Mouse (Mus musculus): ENCODE results near the gene Gnaz. TPM values are rescaled to one million over a fixed set of nuclear protein-coding genes. Genes with fewer than 3 reads are reported as not detected.
"Not testable (repeated sequence)": the region's sequence is repeated elsewhere in the genome, so short reads cannot be mapped to it uniquely, and the experiment has no call there.

Gene Gnaz
- total RNA-seq, 2 experiments from 2014 or later: 106 to 108 TPM

DNA sequence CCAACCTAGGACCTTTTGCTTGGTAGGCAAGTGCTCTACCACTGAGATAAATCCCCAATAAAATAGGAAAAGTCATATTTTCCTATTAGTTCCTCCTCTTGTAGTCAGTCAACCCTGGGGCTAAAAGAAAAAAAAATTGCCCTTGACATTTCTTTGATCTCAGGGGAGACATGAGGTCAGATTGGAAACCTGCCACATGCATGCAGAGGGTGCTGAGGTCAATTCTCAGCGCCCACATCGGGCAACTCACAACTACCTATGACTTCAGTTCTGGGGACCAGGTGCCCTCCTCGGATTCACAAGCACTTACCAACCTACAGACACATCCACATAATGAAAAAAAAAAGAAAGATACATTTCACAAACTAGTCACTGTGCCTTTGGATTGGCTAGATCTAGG, 63.3 kb downstream of the Gnaz start:
- DNase-seq: no peak

DNA sequence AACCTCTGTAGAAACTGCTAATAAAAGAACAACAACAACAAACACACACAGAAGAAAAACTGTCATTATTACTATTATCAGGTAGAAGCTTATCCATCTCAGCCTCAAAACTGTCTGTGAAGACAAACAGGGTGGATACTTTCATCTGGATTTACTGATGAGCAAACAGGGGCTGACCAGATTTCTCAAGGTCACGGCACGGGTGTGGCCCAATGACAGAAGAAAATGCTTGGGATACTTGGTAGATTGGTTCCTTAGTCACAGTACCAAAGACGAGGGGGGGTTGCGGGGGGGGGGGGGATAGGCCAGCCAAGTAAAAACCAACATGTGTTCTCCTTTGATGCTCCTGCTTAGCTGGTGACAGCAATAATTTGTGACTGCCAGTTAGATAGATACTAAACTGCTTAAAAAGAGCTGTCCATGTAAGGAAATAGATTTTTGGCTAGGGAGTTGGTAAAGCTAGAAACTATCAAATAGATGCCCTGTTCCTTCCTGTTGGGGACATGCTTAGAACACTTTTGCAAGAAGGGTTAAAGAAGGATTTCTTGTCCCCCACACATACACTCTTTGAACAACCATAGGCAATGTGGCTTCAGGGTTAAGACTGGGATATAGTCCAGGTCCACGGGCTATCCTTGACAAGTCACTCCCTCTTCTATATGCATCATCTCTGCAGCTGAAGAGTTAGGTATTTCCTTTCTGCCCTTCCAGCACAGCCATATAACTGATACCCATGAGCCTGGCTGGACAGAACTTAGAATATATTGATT, 64.6 kb downstream of the Gnaz start:
- no peak for DNase-seq

DNA sequence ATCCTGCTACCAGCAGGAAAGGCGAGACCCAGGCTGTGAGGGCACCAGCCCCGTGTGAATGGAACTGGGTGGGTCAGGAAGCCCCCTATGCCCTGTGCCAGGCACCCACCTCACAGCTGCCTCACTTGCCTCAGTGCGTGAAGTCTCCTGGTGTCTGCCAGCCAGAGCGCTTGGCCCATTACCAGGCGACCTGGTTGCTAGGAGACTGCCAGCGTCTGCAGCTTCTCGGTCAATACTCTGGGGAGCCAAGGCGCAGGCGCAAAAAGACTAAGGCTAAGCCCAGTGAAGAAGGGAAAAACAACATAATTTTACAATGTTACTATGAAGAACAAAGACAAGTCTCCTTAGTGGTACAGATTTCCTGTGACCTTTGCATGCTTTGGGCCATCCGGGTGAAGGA, 65.4 kb downstream of the Gnaz start, which contains the start of gene Rsph14:
TSS of gene Rsph14 (minus strand) at position 192 of the 400 bp plus-strand sequence.
- DNase-seq: peak; percentile 82

DNA sequence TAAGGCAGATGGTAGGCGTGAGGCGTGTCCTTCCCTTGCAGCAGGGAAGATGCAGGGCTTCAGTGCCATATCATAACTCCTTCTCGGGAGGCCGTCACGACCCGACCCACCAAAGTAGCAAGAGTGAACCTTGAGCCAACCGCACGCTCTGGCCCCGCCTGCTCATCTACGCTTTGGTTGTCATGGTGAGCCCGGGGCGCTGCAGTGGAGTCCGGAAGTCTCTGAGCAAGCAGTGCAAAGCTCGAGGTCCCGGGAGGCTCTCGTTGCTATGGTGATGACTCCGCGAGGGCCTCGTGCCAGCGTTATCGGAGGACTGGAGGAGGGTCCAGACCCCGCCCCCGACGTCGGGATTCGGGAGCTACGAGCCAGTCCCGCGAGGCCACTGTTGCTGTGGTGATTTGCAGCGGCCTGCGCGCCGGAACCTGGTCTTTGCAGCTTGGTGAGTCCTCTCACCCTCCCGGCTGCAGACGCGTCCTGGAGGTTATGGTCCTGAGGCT, 70.0 kb downstream of the Gnaz start, which contains the start of gene Rab36:
TSS of gene Rab36 (plus strand) at position 176 of the 497 bp plus-strand sequence.
- peak; percentile 90 to 94 for DNase-seq

DNA sequence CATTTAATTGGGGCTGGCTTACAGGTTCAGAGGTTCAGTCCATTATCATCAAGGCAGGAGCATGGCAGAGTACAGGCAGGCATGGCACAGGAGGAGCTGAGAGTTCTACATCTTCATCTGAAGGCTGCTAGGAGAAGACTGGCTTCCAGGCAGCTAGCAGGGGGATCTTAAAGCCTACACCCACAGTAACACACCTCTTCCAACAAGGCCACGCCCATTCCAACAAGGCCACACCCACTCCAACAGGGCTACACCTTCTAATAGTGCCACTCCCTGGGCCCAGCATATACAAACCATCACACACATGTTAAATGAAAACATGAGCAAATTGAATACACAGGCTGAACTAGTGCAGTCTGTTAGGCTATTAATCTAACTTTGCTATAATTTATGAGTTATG, 75.1 kb downstream of the Gnaz start:
- not testable (repeated sequence) for DNase-seq

DNA sequence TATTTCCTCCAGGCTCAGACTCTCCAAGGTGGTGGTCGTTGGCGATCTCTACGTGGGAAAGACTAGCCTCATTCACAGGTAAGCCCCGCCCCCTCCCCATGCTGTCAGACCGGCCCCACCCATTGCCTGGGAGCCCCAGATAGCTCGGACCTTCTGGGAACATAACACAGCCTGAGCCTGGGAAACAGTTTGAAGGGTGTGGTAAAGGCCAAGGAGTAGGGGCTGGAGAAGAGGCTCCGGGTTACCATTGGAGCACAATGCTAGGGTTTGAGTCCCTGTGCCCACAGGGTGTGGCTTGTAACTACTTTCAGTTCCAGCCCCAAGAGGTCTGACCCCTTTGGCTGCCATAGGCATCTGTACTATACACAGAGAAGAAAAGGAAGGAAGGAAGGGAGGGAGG, 77.5 kb downstream of the Gnaz start:
- DNase-seq: no peak

DNA sequence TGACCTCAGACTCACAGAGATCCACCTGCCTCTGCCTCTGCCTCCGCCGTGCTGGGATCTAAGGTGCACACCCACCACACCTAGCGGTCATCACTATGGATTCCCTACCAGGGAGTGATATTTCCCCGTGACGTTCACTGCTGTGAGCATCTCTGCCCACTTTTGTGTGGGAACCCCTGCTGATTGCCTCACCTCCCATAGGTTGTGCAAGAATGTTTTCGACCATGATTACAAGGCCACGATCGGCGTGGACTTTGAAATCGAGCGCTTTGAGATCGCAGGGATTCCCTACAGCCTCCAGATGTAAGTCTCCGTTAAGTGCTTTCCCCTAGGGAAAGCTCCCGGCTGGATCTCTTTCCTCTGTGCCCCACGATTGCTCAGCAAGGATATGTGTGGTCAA, 78.9 kb downstream of the Gnaz start:
- DNase-seq: no peak

DNA sequence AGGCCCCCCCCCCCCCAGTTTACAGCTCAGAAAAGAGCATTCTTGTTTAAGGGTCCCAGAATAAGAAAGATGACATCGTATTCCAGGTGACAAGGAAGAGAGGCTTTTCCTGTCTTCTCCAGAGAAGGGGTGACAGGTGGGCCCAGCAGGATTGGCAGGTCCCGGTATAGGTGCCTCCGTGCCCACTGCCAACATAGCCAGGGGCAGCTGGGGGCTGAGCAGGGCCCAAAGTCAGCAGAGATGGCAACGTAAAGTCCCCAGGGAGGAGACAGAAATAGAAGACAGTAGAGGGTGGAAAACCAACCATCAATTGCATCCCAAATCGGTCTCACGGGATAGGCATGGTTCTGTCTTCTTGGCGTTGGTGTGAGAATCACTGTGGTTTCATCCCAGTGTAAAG, 81.7 kb downstream of the Gnaz start:
- no peak for DNase-seq

DNA sequence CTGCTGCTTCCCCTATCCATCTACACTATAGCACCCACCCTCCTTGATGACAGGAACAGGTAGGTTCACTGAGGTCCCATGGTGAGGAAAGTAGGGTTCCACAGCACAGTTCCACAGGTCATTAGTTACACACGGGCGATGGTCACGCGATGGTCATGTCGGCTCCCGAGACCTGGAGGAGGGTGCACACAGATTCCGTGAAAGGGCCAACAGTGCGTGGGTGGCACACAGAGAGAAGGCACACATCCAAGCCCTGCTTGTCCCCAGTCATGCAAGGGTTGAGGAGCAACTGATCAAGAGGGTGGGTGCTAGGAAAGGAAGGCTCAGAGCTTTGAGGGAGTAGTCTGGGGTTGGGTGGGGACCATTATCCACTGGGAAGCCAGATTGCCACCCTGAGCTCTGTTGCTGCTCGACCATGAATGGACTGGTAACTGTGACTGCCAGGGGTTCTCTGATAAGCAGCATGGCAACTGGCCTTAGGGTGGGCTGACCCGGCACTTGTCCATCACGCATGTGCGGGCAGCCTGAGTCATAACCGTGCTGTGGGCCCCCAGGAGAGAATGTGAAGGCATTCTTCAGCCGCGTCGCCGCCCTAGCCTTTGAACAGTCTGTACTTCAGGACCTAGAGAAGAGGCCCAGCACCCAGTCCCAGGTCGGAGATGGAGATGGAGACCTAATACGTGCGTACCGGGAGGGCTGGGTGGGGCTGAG, 84.5 kb downstream of the Gnaz start:
- DNase-seq: no peak

DNA sequence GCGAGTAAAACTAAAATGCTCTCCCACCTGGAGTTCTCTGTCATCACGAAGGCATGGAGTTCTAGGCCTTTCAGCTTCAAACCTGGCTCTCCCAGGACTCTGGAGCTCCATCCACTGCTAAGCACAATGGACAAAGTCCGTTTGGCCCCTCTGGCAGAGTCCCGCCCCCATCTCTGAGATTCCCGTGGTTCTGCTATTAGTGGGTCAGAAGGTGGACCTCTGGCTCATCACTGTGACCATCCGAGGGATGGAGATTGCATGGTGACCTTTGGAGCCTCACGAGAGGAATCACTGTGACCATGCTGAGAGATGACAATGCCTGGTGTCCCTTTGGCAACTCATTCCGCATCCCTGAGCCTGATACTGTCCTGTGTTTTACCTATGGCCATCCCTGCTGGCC, 85.9 kb downstream of the Gnaz start:
- DNase-seq: no peak

DNA sequence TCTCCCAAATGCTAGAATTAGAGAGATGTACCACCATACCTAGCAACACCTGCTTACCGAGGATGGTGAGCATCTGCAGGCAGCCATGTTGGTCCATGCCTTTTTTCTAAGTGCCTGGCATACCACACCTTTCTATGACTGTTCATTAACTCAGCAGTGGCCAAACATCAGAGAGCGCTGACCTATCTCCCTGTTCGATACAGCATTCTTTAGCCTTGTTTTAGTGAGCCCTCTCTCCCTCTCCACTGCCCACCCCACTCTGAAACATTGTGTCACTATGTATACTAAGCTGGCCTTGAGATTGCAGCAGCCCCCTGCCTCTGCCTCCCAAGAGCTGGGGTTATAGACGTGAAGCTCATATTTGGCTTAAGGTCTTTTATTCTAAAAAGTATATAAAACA, 86.7 kb downstream of the Gnaz start:
- DNase-seq: no peak

DNA sequence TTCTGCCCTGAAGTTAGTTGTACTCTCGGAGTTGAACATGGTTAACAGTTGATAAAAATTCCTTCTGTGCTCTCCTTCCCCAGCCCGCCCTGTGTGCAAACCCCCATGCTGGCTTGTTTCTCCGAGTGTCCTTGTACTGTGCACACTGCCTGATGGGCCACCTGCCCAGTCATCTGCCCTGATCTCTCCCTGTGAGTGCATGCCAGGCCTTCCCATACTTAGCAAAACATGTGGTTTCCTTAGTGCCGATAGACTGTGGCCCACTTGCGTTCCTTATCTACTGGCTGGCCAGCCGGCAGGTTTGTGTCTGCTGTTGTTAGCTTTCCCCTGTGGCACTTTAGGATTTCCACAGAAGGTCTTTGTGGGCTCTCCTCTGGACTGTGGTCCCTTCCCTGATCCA, 87.1 kb downstream of the Gnaz start:
- DNase-seq: no peak

DNA sequence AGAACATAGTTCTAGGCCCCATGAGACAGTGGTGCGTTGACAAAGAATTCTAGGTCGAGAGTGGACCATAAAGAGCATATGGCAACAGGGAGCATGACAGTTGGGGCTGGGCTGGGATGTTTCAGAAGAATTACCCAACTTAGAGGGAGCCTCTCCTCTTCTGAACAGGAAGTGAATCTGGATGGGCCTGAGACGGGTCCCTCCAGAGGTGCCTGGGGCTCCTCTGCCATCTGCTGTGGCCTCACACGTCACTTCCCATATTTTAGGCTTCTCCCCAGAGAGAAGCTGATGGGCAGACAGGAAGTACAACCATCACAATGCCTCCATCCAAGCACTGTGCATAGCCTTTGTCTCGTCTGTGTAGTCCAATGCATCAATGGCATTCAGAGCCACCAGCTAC, 88.7 kb downstream of the Gnaz start:
- no peak for DNase-seq

DNA sequence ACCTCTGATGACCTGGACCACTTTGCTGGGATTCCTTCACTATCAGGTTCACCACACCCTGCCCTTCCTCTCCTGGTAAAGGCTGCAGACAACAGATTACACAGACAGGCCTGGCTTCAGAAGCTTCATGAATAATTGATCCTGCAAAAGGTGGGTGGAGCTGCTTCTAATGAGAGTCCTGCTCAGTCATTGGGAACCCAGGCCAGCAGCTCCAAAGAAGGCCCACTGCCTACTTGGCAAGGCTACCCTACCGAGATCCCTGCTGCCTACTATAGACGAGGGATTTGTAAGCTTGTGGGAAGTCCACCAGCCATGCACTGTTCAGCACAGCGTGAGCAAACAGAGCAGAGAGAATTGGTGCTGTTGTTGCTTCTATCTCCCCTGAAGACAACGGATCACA, 89.3 kb downstream of the Gnaz start:
- peak; percentile 44 to 50 for DNase-seq

DNA sequence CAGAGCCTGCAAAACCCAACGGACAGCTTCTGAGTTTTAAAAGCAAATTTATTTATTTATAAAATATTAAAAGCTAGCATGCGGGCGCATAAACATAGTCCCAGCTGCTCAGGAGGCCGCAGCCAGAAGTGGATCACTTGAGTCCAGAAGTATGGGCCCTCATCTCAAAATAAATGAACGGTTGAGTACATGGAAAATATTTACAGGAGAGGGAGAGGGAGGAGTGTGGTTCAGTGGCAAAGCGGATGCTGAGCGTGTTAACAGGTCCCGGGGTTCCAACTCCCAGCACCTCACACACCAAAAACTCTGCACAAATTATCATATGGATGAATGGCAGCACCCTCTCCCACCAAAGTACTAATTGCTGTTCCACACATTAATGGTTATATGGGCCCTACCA, 91.4 kb downstream of the Gnaz start:
- DNase-seq: no peak

DNA sequence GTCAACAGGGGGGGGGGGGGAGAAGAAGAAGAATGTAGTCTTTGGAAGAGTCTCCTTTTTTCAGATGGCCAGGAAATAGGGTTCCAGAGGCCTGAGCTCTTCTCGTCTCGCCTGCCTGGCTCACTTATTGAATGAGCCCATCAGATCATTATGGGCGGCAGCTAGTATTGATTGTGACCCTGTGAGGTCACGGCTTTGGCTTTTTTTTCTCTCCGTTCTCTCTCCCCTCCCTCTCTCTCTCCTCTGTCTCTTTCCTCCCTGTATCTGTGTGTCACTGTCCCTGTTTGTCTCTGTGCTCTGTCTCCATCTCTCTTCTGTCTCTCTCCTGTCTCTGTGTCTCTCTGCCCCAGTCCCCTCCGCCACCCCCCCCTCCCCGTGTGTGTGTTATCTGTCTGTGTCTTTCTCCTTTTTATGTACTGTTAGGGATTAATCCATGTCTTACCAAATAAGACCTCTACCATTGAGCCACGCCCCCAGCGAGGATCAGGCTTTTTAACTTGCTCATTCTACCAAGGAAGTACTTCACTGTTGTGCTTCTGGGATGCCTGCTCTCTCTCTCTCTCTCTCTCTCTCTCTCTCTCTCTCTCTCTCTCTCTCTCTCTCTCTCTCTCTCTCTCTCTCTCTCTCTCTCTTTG, 91.9 kb downstream of the Gnaz start:
- no peak for DNase-seq

DNA sequence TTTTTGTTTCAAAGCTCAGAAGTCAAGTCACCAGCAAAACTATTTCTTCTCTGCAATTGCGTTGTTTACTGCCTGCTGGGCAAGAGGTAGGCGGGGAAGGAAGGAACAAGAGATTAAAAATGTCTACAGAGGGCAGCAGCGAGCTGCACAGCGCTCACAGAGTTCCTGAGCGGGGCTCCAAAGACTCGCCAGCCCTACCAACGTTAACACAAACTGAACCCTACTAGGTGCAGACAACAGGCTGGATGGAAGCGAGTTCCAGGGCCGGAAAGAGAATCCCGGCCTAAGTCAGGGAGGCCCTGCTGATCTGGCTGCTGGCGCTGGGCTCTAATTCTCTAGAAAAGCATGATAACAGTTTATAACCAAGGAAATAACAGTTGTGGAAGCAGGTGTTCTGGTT, 92.4 kb downstream of the Gnaz start:
- DNase-seq: peak; percentile 70 to 72

DNA sequence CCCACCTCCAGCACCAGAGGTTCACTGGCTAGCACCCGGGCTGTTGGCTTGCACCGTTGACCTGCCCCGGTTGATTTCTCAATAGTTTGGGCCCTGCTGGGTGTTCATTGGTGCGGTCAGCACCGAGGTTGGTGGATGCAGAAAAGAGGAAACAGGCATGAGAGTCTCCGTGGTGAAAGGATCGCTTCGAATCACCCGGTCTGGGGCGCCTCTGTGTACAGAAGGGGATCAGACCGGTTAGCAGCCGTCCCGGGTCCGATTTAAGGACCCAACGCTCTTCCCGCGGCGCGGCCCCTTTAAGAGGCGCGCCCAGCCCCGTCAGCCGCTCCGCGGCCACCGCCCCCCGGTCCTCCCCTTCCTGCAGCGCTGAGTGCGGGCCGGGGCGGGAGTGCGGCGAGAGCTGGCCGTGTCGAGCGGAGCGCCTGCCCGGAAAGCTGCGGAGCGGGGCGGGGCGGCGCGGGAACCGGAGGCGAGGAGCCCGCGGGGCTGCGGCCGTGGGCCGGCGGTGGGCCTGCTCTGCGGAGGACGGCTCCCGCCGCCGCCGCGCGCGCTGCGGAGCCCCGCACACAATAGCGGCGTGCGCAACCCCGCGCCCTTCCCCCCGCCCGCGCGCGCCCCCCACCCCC, 93.4 kb downstream of the Gnaz start, which contains the start of gene Bcr:
TSS of gene Bcr (plus strand) at position 376 of the 626 bp plus-strand sequence.
- peak; percentile 81 to 84 for DNase-seq

DNA sequence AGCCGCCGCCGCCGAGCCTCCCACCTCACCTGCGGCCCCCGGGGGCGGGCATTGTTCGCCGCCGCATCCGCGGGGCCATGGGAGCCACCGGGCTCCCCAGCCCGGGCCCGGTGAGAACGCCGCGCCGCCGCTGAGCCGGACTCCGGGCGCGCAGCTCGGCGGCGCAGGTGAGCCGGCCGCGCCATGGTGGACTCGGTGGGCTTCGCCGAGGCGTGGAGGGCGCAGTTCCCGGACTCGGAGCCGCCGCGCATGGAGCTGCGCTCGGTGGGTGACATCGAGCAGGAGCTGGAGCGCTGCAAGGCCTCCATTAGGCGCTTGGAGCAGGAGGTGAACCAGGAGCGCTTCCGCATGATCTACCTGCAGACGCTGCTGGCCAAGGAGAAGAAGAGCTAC, 93.9 kb downstream of the Gnaz start:
- DNase-seq: peak in 1 of 2 experiments; percentile 41

DNA sequence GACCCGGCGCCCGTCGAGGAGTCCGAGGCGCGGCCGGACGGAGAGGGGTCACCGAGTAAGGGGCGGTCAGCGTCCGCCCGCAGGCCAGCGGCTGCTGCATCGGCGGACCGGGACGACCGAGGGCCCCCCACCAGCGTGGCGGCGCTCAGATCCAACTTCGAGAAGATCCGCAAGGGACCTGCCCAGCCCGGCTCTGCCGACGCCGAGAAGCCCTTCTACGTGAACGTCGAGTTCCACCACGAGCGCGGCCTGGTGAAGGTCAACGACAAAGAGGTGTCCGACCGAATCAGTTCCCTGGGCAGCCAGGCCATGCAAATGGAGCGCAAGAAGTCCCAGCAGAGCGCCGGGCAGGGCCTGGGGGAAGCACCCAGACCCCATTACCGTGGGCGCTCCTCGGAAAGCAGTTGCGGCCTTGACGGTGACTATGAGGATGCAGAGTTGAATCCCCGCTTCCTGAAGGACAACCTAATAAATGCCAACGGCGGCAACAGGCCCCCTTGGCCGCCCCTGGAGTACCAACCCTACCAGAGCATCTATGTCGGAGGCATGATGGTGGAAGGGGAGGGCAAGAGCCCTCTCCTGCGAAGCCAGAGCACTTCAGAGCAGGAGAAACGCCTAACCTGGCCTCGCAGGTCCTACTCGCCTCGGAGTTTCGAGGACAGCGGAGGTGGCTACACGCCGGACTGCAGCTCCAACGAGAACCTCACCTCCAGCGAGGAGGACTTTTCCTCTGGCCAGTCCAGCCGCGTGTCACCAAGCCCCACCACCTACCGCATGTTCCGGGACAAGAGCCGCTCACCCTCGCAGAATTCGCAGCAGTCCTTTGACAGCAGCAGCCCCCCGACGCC, 94.6 kb downstream of the Gnaz start:
- no peak for DNase-seq

DNA sequence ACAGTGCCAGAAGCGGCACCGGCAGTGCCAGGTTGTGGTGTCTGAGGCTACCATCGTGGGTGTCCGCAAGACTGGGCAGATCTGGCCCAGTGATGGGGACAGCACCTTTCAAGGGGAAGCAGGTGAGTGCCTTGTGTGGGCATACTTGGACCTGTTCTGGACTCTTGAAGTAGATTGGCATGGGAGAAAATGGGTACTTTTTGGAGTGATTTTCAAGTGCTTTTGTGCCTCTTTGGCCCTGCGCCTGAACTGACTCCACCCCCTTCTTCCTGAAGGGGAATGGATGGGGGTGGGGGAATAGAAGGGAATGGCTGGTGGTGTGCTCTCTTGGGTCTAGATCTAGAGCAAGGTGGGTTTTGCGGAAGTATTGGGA, 95.2 kb downstream of the Gnaz start:
- DNase-seq: no peak

DNA sequence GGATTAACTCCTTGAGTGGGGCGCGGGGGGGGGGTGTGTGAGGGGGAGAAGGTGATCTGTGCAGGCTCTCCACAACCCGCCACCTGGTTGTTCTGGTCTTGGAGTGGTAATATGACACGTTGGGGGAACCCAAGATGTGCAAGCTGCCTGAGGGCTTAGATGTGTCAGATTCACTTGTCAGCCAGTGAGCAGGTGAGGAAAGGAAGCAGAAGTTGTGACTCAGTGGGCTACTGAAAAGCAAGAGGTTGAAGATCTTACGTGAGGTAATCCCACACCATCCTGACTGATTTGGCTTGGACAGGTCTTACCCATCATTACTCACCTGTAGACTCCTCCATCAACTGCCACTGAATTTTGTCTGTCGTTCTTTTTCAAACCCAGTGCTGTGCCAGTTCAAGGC, 95.6 kb downstream of the Gnaz start:
- DNase-seq: no peak

All from layer of hippocampus, postnatal 36 days (tissue).